Mouse (Mus musculus) layer of hippocampus, adult 11-12 months (tissue): ENCODE results near the gene Btbd9.

Source experiments
- DNase-seq: peaks from one replicate; pipeline ENCODE4 v3.0.0; 2022; ENCODE audit warnings: low spot score

Btbd9 gene

GRCm38 (mm10) chr17:30241720-30242322 lies 334.5 kb downstream of the Btbd9 start:
- no peak for DNase-seq

GRCm38 (mm10) chr17:30241061-30241460 lies 335.2 kb downstream of the Btbd9 start:
- DNase-seq, result no peak

GRCm38 (mm10) chr17:30240659-30241058 lies 335.6 kb downstream of the Btbd9 start:
- no peak for DNase-seq

- peak; percentile 41 for DNase-seq
Observed at GRCm38 (mm10) chr17:30239458-30239857, 336.8 kb downstream of the Btbd9 start.

- DNase-seq, result no peak
Observed at GRCm38 (mm10) chr17:30237600-30237999, 338.7 kb downstream of the Btbd9 start.

GRCm38 (mm10) chr17:30236611-30237010 lies 339.7 kb downstream of the Btbd9 start:
- no peak for DNase-seq

- no peak for DNase-seq
Observed at GRCm38 (mm10) chr17:30235380-30235779, 340.9 kb downstream of the Btbd9 start.

GRCm38 (mm10) chr17:30232698-30233097 lies 343.6 kb downstream of the Btbd9 start:
- no peak for DNase-seq

- DNase-seq, result no peak
Observed at GRCm38 (mm10) chr17:30231483-30231882, 344.8 kb downstream of the Btbd9 start.

- DNase-seq, result no peak
Observed at GRCm38 (mm10) chr17:30230428-30230827, 345.9 kb downstream of the Btbd9 start.

- peak; percentile 49 for DNase-seq
Observed at GRCm38 (mm10) chr17:30228439-30229215, 347.7 kb downstream of the Btbd9 start.

- DNase-seq, result no peak
Observed at GRCm38 (mm10) chr17:30225030-30225740, 351.1 kb downstream of the Btbd9 start.

GRCm38 (mm10) chr17:30222837-30223236 lies 353.5 kb downstream of the Btbd9 start:
- DNase-seq, result no peak

- DNase-seq, result no peak
Observed at GRCm38 (mm10) chr17:30222361-30222760, 353.9 kb downstream of the Btbd9 start.

GRCm38 (mm10) chr17:30221677-30222076 lies 354.6 kb downstream of the Btbd9 start:
- no peak for DNase-seq

- no peak for DNase-seq
Observed at GRCm38 (mm10) chr17:30215741-30216140, 360.5 kb downstream of the Btbd9 start.

- peak; percentile 71 for DNase-seq
Observed at GRCm38 (mm10) chr17:30214393-30214792, 361.9 kb downstream of the Btbd9 start.

GRCm38 (mm10) chr17:30213371-30213770 lies 362.9 kb downstream of the Btbd9 start:
- no peak for DNase-seq

GRCm38 (mm10) chr17:30212647-30213046 lies 363.6 kb downstream of the Btbd9 start:
- no peak for DNase-seq

- DNase-seq, result no peak
Observed at GRCm38 (mm10) chr17:30210936-30211335, 365.4 kb downstream of the Btbd9 start.

- DNase-seq, result no peak
Observed at GRCm38 (mm10) chr17:30210262-30210661, 366.0 kb downstream of the Btbd9 start.

- DNase-seq, result no peak
Observed at GRCm38 (mm10) chr17:30205062-30205825, 371.0 kb downstream of the Btbd9 start.
